Mouse (Mus musculus): ENCODE results near the gene Paip2b. TPM values are rescaled to one million over a fixed set of nuclear protein-coding genes. Genes with fewer than 3 reads are reported as not detected.
A peak's percentile ranks its signal among the peaks of the same experiment; 100 is the strongest.
"Not testable (repeated sequence)": the region's sequence is repeated elsewhere in the genome, so short reads cannot be mapped to it uniquely, and the experiment has no call there.

The Paip2b gene
- total RNA-seq, 2 experiments from 2014 or later, result 0.19 to 2.7 TPM

GRCm38 (mm10) chr6:83815801-83816200 lies 15.7 kb downstream of the Paip2b start:
- no peak for ATAC-seq (replicated peaks; ENCODE audit: low FRiP score, poor library complexity, severe bottlenecking)

- no peak for ATAC-seq (replicated peaks; ENCODE audit: low FRiP score, poor library complexity, severe bottlenecking)
Measured at GRCm38 (mm10) chr6:83802846-83803245, 28.7 kb downstream of the Paip2b start.

GRCm38 (mm10) chr6:83802033-83802432 lies 29.5 kb downstream of the Paip2b start:
- ATAC-seq (replicated peaks; ENCODE audit: low FRiP score, poor library complexity, severe bottlenecking), result no peak

- no peak for ATAC-seq (replicated peaks; ENCODE audit: low FRiP score, poor library complexity, severe bottlenecking)
Measured at GRCm38 (mm10) chr6:83796686-83797085, 34.9 kb downstream of the Paip2b start.

GRCm38 (mm10) chr6:83795492-83795900 lies 36.0 kb downstream of the Paip2b start:
- no peak for ATAC-seq (replicated peaks; ENCODE audit: low FRiP score, poor library complexity, severe bottlenecking)

GRCm38 (mm10) chr6:83794760-83795296 lies 36.7 kb downstream of the Paip2b start, which contains the start of gene Nagk:
Gene Nagk, plus strand, starts transcription at chr6:83794982.
- peak; percentile 93 for ATAC-seq (replicated peaks; ENCODE audit: low FRiP score, poor library complexity, severe bottlenecking)

- no peak for ATAC-seq (replicated peaks; ENCODE audit: low FRiP score, poor library complexity, severe bottlenecking)
Measured at GRCm38 (mm10) chr6:83791251-83791890, 40.2 kb downstream of the Paip2b start.

GRCm38 (mm10) chr6:83790533-83790932 lies 41.0 kb downstream of the Paip2b start:
- not testable (repeated sequence) for ATAC-seq (replicated peaks; ENCODE audit: low FRiP score, poor library complexity, severe bottlenecking)

- no peak for ATAC-seq (replicated peaks; ENCODE audit: low FRiP score, poor library complexity, severe bottlenecking)
Measured at GRCm38 (mm10) chr6:83788554-83788953, 43.0 kb downstream of the Paip2b start.

- no peak for ATAC-seq (replicated peaks; ENCODE audit: low FRiP score, poor library complexity, severe bottlenecking)
Measured at GRCm38 (mm10) chr6:83786426-83786825, 45.1 kb downstream of the Paip2b start.

- ATAC-seq (replicated peaks; ENCODE audit: low FRiP score, poor library complexity, severe bottlenecking), result peak; percentile 65
Measured at GRCm38 (mm10) chr6:83779026-83779425, 52.5 kb downstream of the Paip2b start.

- ATAC-seq (replicated peaks; ENCODE audit: low FRiP score, poor library complexity, severe bottlenecking), result no peak
Measured at GRCm38 (mm10) chr6:83778306-83778705, 53.2 kb downstream of the Paip2b start.

GRCm38 (mm10) chr6:83775638-83776293 lies 55.8 kb downstream of the Paip2b start, which contains the start of gene Tex261:
Gene Tex261, minus strand, starts transcription at chr6:83775813.
- ATAC-seq (replicated peaks; ENCODE audit: low FRiP score, poor library complexity, severe bottlenecking), result peak; percentile 75

GRCm38 (mm10) chr6:83774781-83775563 lies 56.6 kb downstream of the Paip2b start:
- ATAC-seq (replicated peaks; ENCODE audit: low FRiP score, poor library complexity, severe bottlenecking), result peak; percentile 21; the same call in 1 of the 2 replicates

- no peak for ATAC-seq (replicated peaks; ENCODE audit: low FRiP score, poor library complexity, severe bottlenecking)
Measured at GRCm38 (mm10) chr6:83774126-83774525, 57.4 kb downstream of the Paip2b start.

- no peak for ATAC-seq (replicated peaks; ENCODE audit: low FRiP score, poor library complexity, severe bottlenecking)
Measured at GRCm38 (mm10) chr6:83768485-83768884, 63.1 kb downstream of the Paip2b start.

GRCm38 (mm10) chr6:83766982-83767381 lies 64.6 kb downstream of the Paip2b start:
- no peak for ATAC-seq (replicated peaks; ENCODE audit: low FRiP score, poor library complexity, severe bottlenecking)

- ATAC-seq (replicated peaks; ENCODE audit: low FRiP score, poor library complexity, severe bottlenecking), result no peak
Measured at GRCm38 (mm10) chr6:83762880-83763431, 68.6 kb downstream of the Paip2b start.

- no peak for ATAC-seq (replicated peaks; ENCODE audit: low FRiP score, poor library complexity, severe bottlenecking)
Measured at GRCm38 (mm10) chr6:83762344-83762743, 69.2 kb downstream of the Paip2b start, which contains the start of gene Ankrd53. Gene Ankrd53, plus strand, starts transcription at chr6:83762644.

GRCm38 (mm10) chr6:83756051-83756450 lies 75.5 kb downstream of the Paip2b start:
- ATAC-seq (replicated peaks; ENCODE audit: low FRiP score, poor library complexity, severe bottlenecking), result no peak

Measured in erythroblast, adult 5-6 weeks (primary cell).